Mouse (Mus musculus) cerebellum, adult 2 months (tissue): ENCODE measurements around the gene Itpr1. TPM values are rescaled to one million over a fixed set of nuclear protein-coding genes. Genes with fewer than 3 reads are reported as not detected.

Source experiments
- DNase-seq, 2 experiments: peaks; one replicate each; pipeline ENCODE4 v3.0.0; 2021
- H3K27ac ChIP-seq: fragments of 200-500 bp; 2 replicates; pipeline ENCODE4 v1.5.1; 2012; ENCODE audit warnings: low read length, control low read depth, inconsistent platforms; ENCODE audit not compliant: insufficient read depth
- H3K27me3 ChIP-seq: fragments of 200-500 bp; 2 replicates; pipeline ENCODE4 v1.6.1; 2012; ENCODE audit warnings: inconsistent platforms, mild to moderate bottlenecking, low read length, moderate library complexity; ENCODE audit not compliant: control insufficient read depth, insufficient read depth
- H3K4me1 ChIP-seq: fragments of 200-500 bp; 2 replicates; pipeline ENCODE4 v1.6.1; 2011; ENCODE audit warnings: low read length; ENCODE audit not compliant: control insufficient read depth, insufficient read depth
- H3K4me3 ChIP-seq: fragments of 200-500 bp; replicated peaks from 2 replicates; pipeline ENCODE3; 2011; ENCODE audit warnings: mild to moderate bottlenecking, low read depth, low read length, control low read depth; ENCODE audit not compliant: insufficient read depth
- CTCF ChIP-seq: fragments of 200-500 bp; IDR thresholded peaks from 2 replicates; pipeline ENCODE4 v1.5.1; 2011; ENCODE audit warnings: low read depth, mild to moderate bottlenecking, control low read depth, low read length, moderate library complexity, borderline replicate concordance; ENCODE audit not compliant: insufficient read depth
- POLR2A ChIP-seq: fragments of 200-500 bp; IDR thresholded peaks from 2 replicates; pipeline ENCODE4 v1.6.1; 2011; ENCODE audit warnings: low read length, control low read depth, borderline replicate concordance; ENCODE audit not compliant: insufficient read depth
- WGBS: fragments of 180-500 bp; shearing (Covaris S2); methylation state at CpG from one replicate; pipeline ENCODE4 v1.1.7; 2018; 5-methylcytosine and 5-hydroxymethylcytosine counted together
- polyA plus RNA-seq: library from polyadenylated mRNA; depleted of rRNA; stranded (reverse); fragments of >200 nt; gene quantifications from 2 replicates; pipeline ENCODE4 v1.2.3, GENCODE M21; 2012

The Itpr1 gene
- polyA plus RNA-seq, 1 experiment: 529 TPM

DNA sequence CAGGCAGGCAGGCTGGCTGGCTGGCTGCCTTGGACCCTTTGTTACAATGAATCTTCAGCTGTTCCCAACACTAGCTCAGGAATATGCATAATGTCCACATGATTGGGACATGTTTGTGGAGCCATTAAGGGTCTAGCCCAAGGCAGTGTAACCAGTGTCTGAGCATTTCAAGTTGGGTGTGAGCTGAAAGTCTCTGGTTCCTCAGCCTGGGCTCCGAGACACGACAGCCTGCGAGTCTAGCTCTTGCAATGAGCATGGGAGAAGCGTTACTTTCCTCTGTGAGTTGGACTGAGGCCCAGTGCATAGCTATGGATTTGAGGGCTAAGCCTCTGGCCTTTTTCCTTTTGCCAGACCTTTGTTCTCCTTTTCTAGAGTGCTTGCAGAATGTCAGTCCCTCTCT, 35.6 kb downstream of the Itpr1 start:
- H3K4me3 ChIP-seq: no peak overlapping the region
- no peak for DNase-seq
- no peak for TF ChIP-seq POLR2A
- 19% methylated on average over 4 of the region's 4 CpGs for WGBS
- no peak overlapping the region for H3K27ac ChIP-seq
- no peaks in the 10 kb centered on the region for H3K27me3 ChIP-seq
- no peaks in the 10 kb centered on the region for H3K4me1 ChIP-seq

DNA sequence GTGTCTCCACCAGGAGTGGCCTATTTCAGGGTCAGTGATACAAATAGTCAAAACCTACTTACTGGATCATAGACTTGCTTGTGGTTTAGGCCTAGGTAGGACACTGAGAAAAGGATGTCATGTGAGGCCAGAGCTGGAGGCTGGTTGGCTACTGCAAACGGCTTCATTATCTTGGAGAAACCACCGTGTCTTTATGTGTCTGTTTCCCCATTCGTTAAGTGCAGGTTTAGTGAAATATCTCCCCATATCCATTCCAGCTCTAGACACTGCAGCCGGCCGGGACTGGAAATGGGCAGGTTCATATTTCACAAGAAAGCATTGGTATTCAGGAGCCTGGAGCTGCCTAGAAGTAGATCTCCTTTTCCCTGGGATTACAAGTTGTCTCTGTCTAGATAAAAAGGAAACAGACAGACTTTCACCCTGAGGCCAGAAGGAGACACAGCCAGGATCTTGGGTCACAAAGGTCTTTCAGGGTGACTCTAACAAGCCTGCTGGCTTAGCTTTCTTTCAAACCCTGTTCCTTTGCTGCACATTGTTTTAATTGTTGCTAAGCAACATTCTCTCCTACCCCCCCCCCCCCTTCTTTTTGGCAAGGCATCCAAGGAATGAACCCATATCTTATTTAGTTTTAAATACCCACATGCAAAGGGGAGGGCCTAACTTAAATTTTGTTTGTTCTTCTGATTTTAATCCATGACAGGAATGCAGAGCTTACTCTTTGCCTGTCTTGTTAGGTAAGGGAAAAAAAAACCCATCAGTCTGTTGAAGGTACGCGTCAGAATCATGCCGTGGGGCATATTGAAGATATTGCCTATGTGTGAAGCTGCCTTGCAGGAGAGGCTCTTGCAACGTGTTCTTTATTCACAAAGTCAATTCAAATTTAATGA, 36.4 kb downstream of the Itpr1 start:
- Histone ChIP-seq H3K4me1 (no peaks in the 10 kb centered on the region), H3K27ac (no peak overlapping the region; the same call in 1 of the 2 replicates), H3K4me3 (no peak overlapping the region), H3K27me3 (no peaks in the 10 kb centered on the region)
- no peak for DNase-seq
- no peak for TF ChIP-seq POLR2A
- no peak for TF ChIP-seq CTCF
- WGBS: 66% methylated on average over 9 of the region's 9 CpGs

DNA sequence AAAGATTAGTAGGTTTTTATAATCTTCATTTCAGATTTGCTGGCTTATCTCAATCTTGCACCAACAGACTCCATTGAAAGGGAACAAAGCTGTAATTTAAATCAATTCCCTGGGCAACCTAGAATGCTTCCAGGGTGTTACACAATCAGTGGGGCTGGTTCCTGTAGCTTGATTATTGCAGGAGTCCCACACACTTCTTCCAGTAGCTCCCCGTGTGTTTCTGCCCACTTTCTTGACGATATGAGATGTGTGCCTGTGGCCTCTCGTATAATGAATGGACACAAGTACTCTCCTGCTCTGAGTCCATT, 37.0 kb downstream of the Itpr1 start:
- H3K27ac ChIP-seq: no peak overlapping the region

DNA sequence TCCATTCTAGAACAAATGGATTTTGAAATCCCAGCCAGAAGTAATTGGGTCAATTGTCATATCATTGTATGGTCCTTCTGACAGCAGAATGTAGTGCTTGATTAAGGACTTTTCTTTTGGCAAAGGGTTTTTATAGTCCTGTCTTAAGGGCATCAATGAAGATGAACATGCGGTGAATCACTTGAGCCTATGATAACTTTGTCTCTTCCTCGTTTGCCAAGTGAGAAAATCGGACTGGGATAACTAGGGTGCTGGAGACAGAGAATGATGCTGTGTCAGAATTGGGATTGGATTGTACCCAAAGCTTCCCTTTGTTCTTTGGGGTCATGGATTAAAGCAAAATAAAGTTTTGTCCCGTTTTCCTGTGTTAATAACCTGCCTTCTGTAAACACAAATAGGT, 37.5 kb downstream of the Itpr1 start:
- no peak for DNase-seq
- Histone ChIP-seq H3K4me3 (no peak overlapping the region), H3K27ac (no peak overlapping the region), H3K27me3 (no peaks in the 10 kb centered on the region), H3K4me1 (no peaks in the 10 kb centered on the region)
- TF ChIP-seq POLR2A (no peak), CTCF (no peak)
- WGBS: 59% methylated on average over 4 of the region's 4 CpGs

More for the DNA sequence above, 37.0 kb downstream of the Itpr1 start:
- Histone ChIP-seq H3K4me1 (no peaks in the 10 kb centered on the region), H3K4me3 (no peak overlapping the region), H3K27me3 (no peaks in the 10 kb centered on the region)
- WGBS: 70% methylated on average over 3 of the region's 3 CpGs
- no peak for TF ChIP-seq POLR2A
- no peak for TF ChIP-seq CTCF
- no peak for DNase-seq

DNA sequence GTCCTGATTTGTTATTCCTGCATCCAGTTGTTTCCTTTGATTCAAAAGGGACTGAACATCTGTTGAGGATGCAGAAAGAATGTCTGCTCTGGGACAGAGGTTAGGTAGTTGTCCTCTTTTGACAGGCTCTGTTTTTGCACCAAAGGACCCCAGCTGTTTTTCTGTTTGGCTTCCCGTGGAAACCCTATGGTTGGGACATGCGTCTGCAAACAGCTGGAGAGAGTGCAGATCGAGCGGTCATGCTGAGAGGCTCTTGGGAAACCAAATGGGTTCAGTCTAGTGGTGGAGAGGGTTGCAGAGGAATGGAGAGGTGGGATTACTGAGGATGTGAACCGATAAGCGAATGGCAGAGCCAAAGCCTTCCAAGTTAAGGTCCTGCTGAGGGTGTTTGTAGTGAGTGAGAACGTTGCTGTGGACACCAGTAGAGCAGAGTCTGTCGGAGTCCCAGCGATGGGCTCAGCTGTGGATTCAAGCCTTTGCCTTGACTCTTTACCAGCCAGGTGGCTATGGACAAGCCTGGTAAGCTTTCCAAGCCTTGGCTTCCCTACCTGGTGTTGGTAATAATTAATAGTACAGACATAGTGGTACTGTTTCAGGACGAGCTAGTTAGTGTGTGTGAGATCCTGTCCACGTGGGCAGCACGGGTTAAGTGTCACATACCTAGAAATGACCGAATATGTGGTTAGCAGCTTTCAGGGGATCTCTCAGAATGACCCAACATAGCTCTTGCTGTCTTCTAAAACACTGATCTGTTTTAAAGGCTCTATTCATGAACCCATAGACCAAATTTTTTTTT, 39.9 kb downstream of the Itpr1 start:
- no peaks in the 10 kb centered on the region for H3K4me1 ChIP-seq
- 78% methylated on average over 13 of the region's 13 CpGs for WGBS
- no peak overlapping the region for H3K4me3 ChIP-seq
- no peaks in the 10 kb centered on the region for H3K27me3 ChIP-seq
- TF ChIP-seq CTCF (no peak), POLR2A (no peak)
- no peak for DNase-seq
- H3K27ac ChIP-seq: no peak overlapping the region

DNA sequence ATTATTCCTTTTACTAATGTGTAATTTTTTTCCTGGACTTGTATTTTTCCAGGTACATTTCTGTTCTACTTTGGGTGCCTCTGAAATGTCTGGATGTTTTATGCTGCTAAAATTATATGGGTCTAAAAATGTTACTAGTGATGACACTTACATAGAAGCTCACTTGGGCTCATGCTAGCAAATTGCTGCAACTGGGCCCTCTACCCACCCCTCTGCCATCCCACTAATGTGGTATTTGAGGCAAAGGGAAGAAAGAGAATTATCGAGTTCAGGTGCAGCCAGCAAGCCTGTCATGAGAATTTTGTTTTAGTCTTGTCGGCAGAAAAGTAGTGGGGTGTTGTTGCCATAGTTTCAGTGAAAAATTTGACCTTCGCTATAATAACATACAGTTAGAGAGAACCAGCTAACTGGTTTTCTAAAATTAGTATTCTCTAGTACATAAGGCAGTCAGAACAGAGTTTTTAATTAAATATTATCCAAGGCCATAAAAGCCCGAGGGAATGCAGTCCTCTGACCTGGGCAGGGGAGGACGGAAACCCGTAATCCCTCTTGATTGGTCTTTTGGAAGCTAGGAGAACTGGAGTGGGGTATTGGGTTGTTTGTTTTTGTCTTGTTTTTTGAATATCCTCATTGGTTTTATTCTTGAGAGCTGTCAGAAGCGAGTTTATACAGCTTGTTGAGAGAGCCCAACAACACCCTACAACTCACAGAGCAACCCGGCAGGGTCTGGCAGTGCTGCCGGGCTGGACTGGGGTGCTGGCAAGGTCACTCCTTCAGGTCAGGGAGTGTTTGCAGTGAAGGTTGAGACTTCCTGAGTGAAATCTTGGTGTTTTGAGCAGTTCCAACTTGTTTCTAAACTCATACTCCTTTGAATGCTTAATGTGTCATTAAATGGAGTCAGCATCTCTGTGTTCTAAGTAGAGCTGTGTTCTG, 41.5 kb downstream of the Itpr1 start:
- H3K27me3 ChIP-seq: no peaks in the 10 kb centered on the region
- no peak overlapping the region for H3K4me3 ChIP-seq
- DNase-seq: no peak
- H3K27ac ChIP-seq: no peak overlapping the region
- H3K4me1 ChIP-seq: no peaks in the 10 kb centered on the region
- TF ChIP-seq POLR2A (no peak), CTCF (no peak)
- WGBS: 76% methylated on average over 9 of the region's 9 CpGs

DNA sequence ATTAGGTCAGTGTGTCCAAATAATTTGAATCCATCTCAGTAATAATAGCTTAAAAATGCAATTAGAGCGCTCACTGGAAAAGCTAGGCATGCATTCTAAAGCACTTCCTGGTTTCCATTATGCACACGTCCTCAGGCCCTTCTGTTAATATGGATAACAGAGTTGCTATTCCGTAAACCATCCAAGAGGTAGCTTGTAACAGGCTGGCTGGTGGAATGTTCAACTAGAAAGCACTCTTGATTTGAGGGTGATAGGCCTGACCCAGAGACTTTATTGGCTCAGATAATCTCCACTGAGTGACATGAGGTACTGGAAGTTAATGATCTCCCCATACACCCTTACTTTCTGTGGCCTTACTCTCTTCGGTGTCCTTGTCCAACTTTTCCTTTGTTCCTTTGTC, 43.0 kb downstream of the Itpr1 start:
- WGBS: 86% methylated on average over 4 of the region's 4 CpGs
- DNase-seq: no peak
- no peak overlapping the region for H3K4me3 ChIP-seq
- TF ChIP-seq CTCF (no peak), POLR2A (no peak)
- no peak overlapping the region for H3K27ac ChIP-seq
- H3K27me3 ChIP-seq: no peaks in the 10 kb centered on the region
- H3K4me1 ChIP-seq: no peaks in the 10 kb centered on the region

DNA sequence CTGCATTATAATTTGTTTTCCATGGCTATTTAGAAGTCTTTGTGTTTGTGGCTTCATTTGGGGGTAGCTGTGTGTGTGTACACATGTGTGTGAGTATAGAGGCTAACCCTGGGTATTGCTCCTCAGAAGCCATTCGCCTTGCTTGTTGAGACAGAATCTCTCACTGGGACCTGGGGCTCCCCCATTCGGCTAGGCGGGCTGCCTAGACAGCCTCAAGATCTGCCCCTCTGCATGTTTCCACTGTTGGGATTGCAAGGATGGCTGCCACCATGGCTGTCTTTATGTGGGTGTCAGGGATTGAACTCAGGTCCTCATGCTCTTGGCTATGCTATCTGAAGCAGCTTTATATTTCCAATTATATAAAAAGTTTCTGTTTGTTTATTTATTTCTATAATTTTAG, 44.3 kb downstream of the Itpr1 start:
- DNase-seq: no peak
- no peak overlapping the region for H3K4me3 ChIP-seq
- H3K27me3 ChIP-seq: no peaks in the 10 kb centered on the region
- no peak overlapping the region for H3K27ac ChIP-seq
- TF ChIP-seq POLR2A: no peak
- no peak for TF ChIP-seq CTCF
- no peaks in the 10 kb centered on the region for H3K4me1 ChIP-seq
- 78% methylated on average over 3 of the region's 3 CpGs for WGBS
